Mouse (Mus musculus) ES-Bruce4 (cell line): Measurements from ENCODE around the gene Pdhb. TPM values are rescaled to one million over a fixed set of nuclear protein-coding genes. Genes with fewer than 3 reads are reported as not detected.

ENCODE experiments used
- H3K27ac ChIP-seq: 2 replicates; pipeline ENCODE4 v1.5.1; 2012; ENCODE audit warnings: low read length, inconsistent platforms; ENCODE audit not compliant: insufficient read depth
- H3K27me3 ChIP-seq: 2 replicates; pipeline ENCODE4 v1.6.1; 2012; ENCODE audit warnings: mild to moderate bottlenecking, low read length, inconsistent platforms; ENCODE audit not compliant: control insufficient read depth, poor library complexity, insufficient read depth, severe bottlenecking
- H3K36me3 ChIP-seq: 2 replicates; pipeline ENCODE4 v1.6.1; 2012; ENCODE audit warnings: inconsistent platforms, mild to moderate bottlenecking, low read length, moderate library complexity; ENCODE audit not compliant: control insufficient read depth, poor library complexity, insufficient read depth, severe bottlenecking
- H3K4me1 ChIP-seq: one replicate; pipeline ENCODE4 v1.8.1; 2011; ENCODE audit warnings: low read length; ENCODE audit not compliant: control insufficient read depth, insufficient read depth
- H3K4me3 ChIP-seq: 2 replicates; pipeline ENCODE4 v1.5.1; 2011; ENCODE audit warnings: low read depth, mild to moderate bottlenecking, low read length
- H3K9ac ChIP-seq: 2 replicates; pipeline ENCODE4 v1.6.1; 2012; ENCODE audit warnings: low read depth, mild to moderate bottlenecking, inconsistent platforms; ENCODE audit not compliant: poor library complexity, severe bottlenecking
- H3K9me3 ChIP-seq: replicated peaks from 2 replicates; pipeline ENCODE4 v1.6.1; 2012; ENCODE audit warnings: mild to moderate bottlenecking, low read length, inconsistent platforms; ENCODE audit not compliant: control insufficient read depth, poor library complexity, insufficient read depth, severe bottlenecking
- CTCF ChIP-seq: IDR thresholded peaks from one replicate; pipeline ENCODE4 v1.8.1; 2011; ENCODE audit warnings: low read depth, low read length
- EP300 ChIP-seq: IDR thresholded peaks from 2 replicates; pipeline ENCODE4 v1.6.1; 2011; ENCODE audit warnings: low read depth, low read length; ENCODE audit not compliant: insufficient read depth
- POLR2A ChIP-seq: IDR thresholded peaks from one replicate; pipeline ENCODE4 v1.8.1; 2011; ENCODE audit warnings: low read length; ENCODE audit not compliant: insufficient read depth
- polyA plus RNA-seq: library from polyadenylated mRNA; stranded (reverse); fragments of >200 nt; gene quantifications from 2 replicates; pipeline ENCODE4 v1.2.4, GENCODE M21; 2011; ENCODE audit warnings: low read depth; ENCODE audit not compliant: missing spikeins, insufficient read depth, insufficient read length

Gene Pdhb
- polyA plus RNA-seq, 1 experiment: 168 TPM

DNA sequence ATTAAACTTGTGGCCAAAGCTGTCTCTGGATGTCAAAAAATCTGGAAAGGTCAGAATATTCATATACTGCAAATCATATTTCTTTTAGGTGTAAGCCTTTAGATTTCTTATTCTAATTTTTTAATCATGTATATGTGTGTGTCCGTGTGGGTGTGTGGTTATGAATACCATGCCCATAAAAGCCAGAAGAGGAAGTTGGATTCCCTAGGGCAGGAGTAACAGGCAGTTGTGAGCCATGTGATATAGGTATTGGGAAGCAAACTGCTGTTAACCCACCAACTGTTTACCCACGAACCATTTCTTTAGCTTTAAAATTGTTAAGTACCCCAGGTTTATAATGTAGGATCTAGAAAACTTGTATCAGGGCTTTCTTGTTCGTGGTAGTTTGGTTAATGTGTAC is 52.9 kb downstream of the Pdhb start:
- Histone ChIP-seq H3K4me1 (no peaks in the 10 kb centered on the region), H3K4me3 (no peak overlapping the region), H3K36me3 (no peaks in the 10 kb centered on the region), H3K27me3 (no peaks in the 10 kb centered on the region), H3K9me3 (no peaks in the 10 kb centered on the region), H3K9ac (no peak overlapping the region), H3K27ac (no peak overlapping the region)
- TF ChIP-seq POLR2A (no peak), EP300 (no peak), CTCF (no peak)

DNA sequence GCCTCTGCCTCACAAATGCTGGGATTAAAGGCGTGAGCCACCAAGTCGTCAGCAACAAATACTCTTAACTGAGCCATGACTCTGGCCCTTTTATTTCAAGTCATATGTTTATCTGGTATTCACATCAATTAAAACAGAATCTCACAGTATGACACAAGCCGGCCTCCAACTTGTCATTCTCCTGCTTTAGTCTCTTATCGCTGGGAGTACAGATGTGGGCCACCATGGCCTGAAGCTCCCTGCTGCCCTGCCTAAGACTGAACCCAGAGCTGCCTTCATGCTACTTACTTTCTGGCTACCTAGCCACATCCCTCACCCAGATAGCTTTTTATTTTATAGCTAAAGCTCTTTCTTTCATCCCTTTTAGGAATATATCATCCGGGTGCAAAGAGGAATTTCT is 53.4 kb downstream of the Pdhb start:
- no peak for TF ChIP-seq EP300
- no peak for TF ChIP-seq CTCF
- no peak for TF ChIP-seq POLR2A
- no peaks in the 10 kb centered on the region for H3K36me3 ChIP-seq
- H3K4me1 ChIP-seq: no peaks in the 10 kb centered on the region
- H3K27ac ChIP-seq: no peak overlapping the region
- H3K9ac ChIP-seq: no peak overlapping the region
- no peak overlapping the region for H3K4me3 ChIP-seq
- no peaks in the 10 kb centered on the region for H3K27me3 ChIP-seq
- no peaks in the 10 kb centered on the region for H3K9me3 ChIP-seq

DNA sequence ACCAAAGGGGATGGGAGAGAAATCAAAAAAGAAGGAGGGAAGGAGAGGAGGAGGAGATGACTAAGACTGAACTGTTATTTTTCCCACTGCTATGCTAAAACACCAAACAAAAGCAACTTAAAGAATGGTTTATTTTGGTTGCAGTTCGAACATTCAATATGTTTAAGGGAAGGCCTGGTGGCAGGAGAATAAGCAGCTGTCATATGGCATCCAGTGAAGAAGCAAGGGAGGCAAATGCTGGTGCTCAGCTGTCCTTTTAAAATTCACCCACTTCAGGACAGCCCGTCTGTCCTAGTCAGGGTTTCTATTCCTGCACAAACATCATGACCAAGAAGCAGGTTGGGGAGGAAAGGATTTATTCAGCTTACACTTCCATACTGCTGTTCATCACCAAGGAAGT is 55.5 kb downstream of the Pdhb start:
- H3K9ac ChIP-seq: no peak overlapping the region
- H3K27ac ChIP-seq: no peak overlapping the region
- H3K9me3 ChIP-seq: no peaks in the 10 kb centered on the region
- no peaks in the 10 kb centered on the region for H3K4me1 ChIP-seq
- TF ChIP-seq EP300 (no peak), CTCF (no peak)
- no peak overlapping the region for H3K4me3 ChIP-seq
- no peaks in the 10 kb centered on the region for H3K36me3 ChIP-seq
- H3K27me3 ChIP-seq: no peaks in the 10 kb centered on the region

Other genes starting within 250 kb of the Pdhb start
- 0.91 TPM in 1 of 2 replicates, not detected in the other for gene Gm45521, start 215.7 kb downstream of the Pdhb start, polyA plus RNA-seq
- gene Dnase1l3, start 178.5 kb downstream of the Pdhb start, polyA plus RNA-seq: 0.27 and 0.30 TPM in 2 replicates
- gene Abhd6, start 170.1 kb downstream of the Pdhb start, polyA plus RNA-seq: 12.6 and 14.9 TPM in 2 replicates
- gene Rpp14, start 92.7 kb downstream of the Pdhb start, polyA plus RNA-seq: 40.5 and 47.1 TPM in 2 replicates
- 19.8 and 24.2 TPM in 2 replicates for gene Pxk, start 74.8 kb downstream of the Pdhb start, polyA plus RNA-seq
- gene Kctd6, start 41.1 kb upstream of the Pdhb start, polyA plus RNA-seq: 35.6 and 36.7 TPM in 2 replicates
- gene Acox2, start 86.3 kb upstream of the Pdhb start, polyA plus RNA-seq: not detected in 2 replicates
- 0.69 and 1.2 TPM in 2 replicates for gene Fam107a, start 145.0 kb upstream of the Pdhb start, polyA plus RNA-seq
- not detected in 2 replicates for gene Oit1, start 205.7 kb upstream of the Pdhb start, polyA plus RNA-seq